ENCODE assay signal across 24 mouse cellular contexts in genomic region chr3:144171749-144172148, GRCm38 (mm10). TPM values are rescaled to one million over a fixed set of nuclear protein-coding genes. Genes with fewer than 3 reads are reported as not detected.
DNase-seq lines count a peak whose midpoint lies in the region; ATAC-seq and TF ChIP-seq lines count a peak whose summit lies in the region.
"Had no signal": no experiment of that assay in that cellular context is flagged by ENCODE, and none has a peak within 500 bp of the region (broad histone marks: within the 10 kb centered on the region; RNA-seq: fewer than 3 reads in every experiment).

No protein-coding gene starts in this region.

- TF ChIP-seq POLR2A in MEL (IDR thresholded peaks at IDR 0.05; ENCODE audit: control insufficient read depth in 1 of 2, insufficient read depth in 1 of 2, low read depth in 1 of 2, low read length in 2 of 2, poor library complexity in 1 of 2), result no peak
- TF ChIP-seq POLR2A in bone marrow, adult 2 months (IDR thresholded peaks at IDR 0.05; ENCODE audit: borderline replicate concordance, control insufficient read depth, low read depth, low read length), result no peak

- H3K9me3 ChIP-seq in midbrain, embryonic 11.5 days (ENCODE audit: control insufficient read depth, low read length), result no peaks in the 10 kb centered on the region
- H3K9me3 ChIP-seq in midbrain, embryonic 15.5 days, result no peaks in the 10 kb centered on the region
- no peaks in the 10 kb centered on the region for H3K9me3 ChIP-seq in MEL (replicated peaks; ENCODE audit: insufficient read depth, low read length)
- H3K9me3 ChIP-seq: embryonic facial prominence, embryonic 12.5 days; forebrain, embryonic 12.5 days; hindbrain, embryonic 10.5 days had no signal

- no peak for TF ChIP-seq CTCF in MEL (IDR thresholded peaks at IDR 0.05 in 2 of 3, conservative IDR thresholded peaks at IDR 0.05 in 1 of 3; ENCODE audit: control insufficient read depth in 1 of 3, insufficient read depth in 1 of 3, low read depth in 2 of 3, low read length in 3 of 3, poor library complexity in 1 of 3, severe bottlenecking in 1 of 3)
- no peak for TF ChIP-seq CTCF in bone marrow, adult 2 months (IDR thresholded peaks at IDR 0.05; ENCODE audit: control insufficient read depth, insufficient read depth, low read length)

- peak; percentile 49 for DNase-seq in midbrain, embryonic 11.5 days (ENCODE audit: low spot score, missing footprints)
- peak; percentile 5 for DNase-seq in MEL (ENCODE audit: low read depth, low spot score)
- no peak for DNase-seq in gastrocnemius, postnatal 36 days
- no peak for DNase-seq in thymus, adult 18-20 months
- DNase-seq in B cell, adult 2 months, result no peak
- DNase-seq in gastrocnemius, postnatal 14 days, result no peak
- DNase-seq: adrenal gland, adult 2 months; adrenal gland, postnatal 25 days; cerebellum, adult 11 months; cerebellum, adult 8-10 months; cerebellum, postnatal 25 days; gastrocnemius, postnatal 25 days; heart, adult 2 months; kidney, adult 2 months had no signal

- no peak for ATAC-seq in midbrain, embryonic 11.5 days (ENCODE audit: low FRiP score)
- ATAC-seq in midbrain, embryonic 15.5 days (replicated peaks), result no peak
- ATAC-seq: CD4-positive, CD25-positive, alpha-beta regulatory T cell, adult 4 months; forebrain, embryonic 16.5 days; intestine, embryonic 16.5 days had no signal

- H3K36me3 ChIP-seq in midbrain, embryonic 11.5 days (ENCODE audit: control insufficient read depth, insufficient read depth, low read length), result no peaks in the 10 kb centered on the region
- no peaks in the 10 kb centered on the region for H3K36me3 ChIP-seq in midbrain, embryonic 15.5 days (replicated peaks)
- H3K36me3 ChIP-seq in MEL (ENCODE audit: control insufficient read depth in 1 of 2, insufficient read depth in 2 of 2, low read length in 2 of 2), result no peaks in the 10 kb centered on the region
- H3K36me3 ChIP-seq: embryonic facial prominence, embryonic 12.5 days; forebrain, embryonic 12.5 days; heart, embryonic 12.5 days; hindbrain, embryonic 10.5 days had no signal

- H3K27ac ChIP-seq in midbrain, embryonic 11.5 days (ENCODE audit: low read depth, low read length), result no peak overlapping the region
- no peak overlapping the region for H3K27ac ChIP-seq in midbrain, embryonic 15.5 days
- no peak overlapping the region for H3K27ac ChIP-seq in MEL (ENCODE audit: control insufficient read depth, low read depth, low read length)
- peak overlapping the region; percentile 47 for H3K27ac ChIP-seq in bone marrow, adult 2 months (ENCODE audit: control insufficient read depth, insufficient read depth, low read depth, low read length, poor library complexity)
- H3K27ac ChIP-seq: embryonic facial prominence, embryonic 12.5 days; forebrain, embryonic 12.5 days; heart, adult 2 months; hindbrain, embryonic 10.5 days; hindbrain, embryonic 14.5 days had no signal

- no peak overlapping the region for H3K4me2 ChIP-seq in midbrain, embryonic 11.5 days
- no peak overlapping the region for H3K4me2 ChIP-seq in midbrain, embryonic 15.5 days
- H3K4me2 ChIP-seq: embryonic facial prominence, embryonic 12.5 days; forebrain, embryonic 12.5 days; heart, embryonic 12.5 days; hindbrain, embryonic 14.5 days had no signal

- WGBS in midbrain, embryonic 11.5 days, result 80% methylated on average over 2 of the region's 2 CpGs
- 88% methylated on average over 2 of the region's 2 CpGs for WGBS in midbrain, embryonic 15.5 days
- WGBS in bone marrow, adult 2 months, result 55% methylated on average over 2 of the region's 2 CpGs

- H3K79me2 ChIP-seq in MEL (ENCODE audit: control insufficient read depth, insufficient read depth, low read length, poor library complexity), result no peaks in the 10 kb centered on the region

- H3K4me3 ChIP-seq in midbrain, embryonic 11.5 days (ENCODE audit: low read depth, low read length), result no peak overlapping the region
- H3K4me3 ChIP-seq in midbrain, embryonic 15.5 days, result no peak overlapping the region
- no peak overlapping the region for H3K4me3 ChIP-seq in MEL (ENCODE audit: control insufficient read depth in 1 of 2, insufficient read depth in 1 of 2, low read depth in 2 of 2, low read length in 2 of 2)
- H3K4me3 ChIP-seq in bone marrow, adult 2 months (replicated peaks; ENCODE audit: control insufficient read depth, low read depth, low read length), result no peak overlapping the region
- H3K4me3 ChIP-seq: embryonic facial prominence, embryonic 12.5 days; forebrain, embryonic 12.5 days; heart, adult 2 months; heart, embryonic 12.5 days; hindbrain, embryonic 10.5 days had no signal

- H3K4me1 ChIP-seq in midbrain, embryonic 11.5 days (ENCODE audit: control insufficient read depth, insufficient read depth, low read length), result no peaks in the 10 kb centered on the region
- no peaks in the 10 kb centered on the region for H3K4me1 ChIP-seq in midbrain, embryonic 15.5 days
- H3K4me1 ChIP-seq in MEL (ENCODE audit: control insufficient read depth in 1 of 2, insufficient read depth in 2 of 2, low read length in 2 of 2), result 0 out of 4 replicates have a peak, but pooled peaks cover 0 to 2% of the 10 kb centered on the region in 2 experiments
- H3K4me1 ChIP-seq in bone marrow, adult 2 months (ENCODE audit: control insufficient read depth, insufficient read depth, low read length), result peaks cover 6% of the 10 kb centered on the region
- H3K4me1 ChIP-seq: embryonic facial prominence, embryonic 12.5 days; forebrain, embryonic 12.5 days; heart, embryonic 12.5 days; hindbrain, embryonic 10.5 days had no signal

- H3K27me3 ChIP-seq in midbrain, embryonic 11.5 days (ENCODE audit: control insufficient read depth, insufficient read depth, low read length), result no peaks in the 10 kb centered on the region
- H3K27me3 ChIP-seq in midbrain, embryonic 15.5 days (replicated peaks), result no peaks in the 10 kb centered on the region
- H3K27me3 ChIP-seq in MEL (ENCODE audit: control insufficient read depth in 1 of 2, insufficient read depth in 2 of 2, low read length in 2 of 2), result no peaks in the 10 kb centered on the region; a peak in 1 of 4 replicates
- H3K27me3 ChIP-seq: embryonic facial prominence, embryonic 12.5 days; heart, embryonic 12.5 days had no signal

- H3K9ac ChIP-seq in midbrain, embryonic 11.5 days (ENCODE audit: low read length), result no peak overlapping the region
- H3K9ac ChIP-seq in midbrain, embryonic 15.5 days, result no peak overlapping the region
- H3K9ac ChIP-seq in MEL (ENCODE audit: control insufficient read depth, low read depth, low read length, poor library complexity, severe bottlenecking), result no peak overlapping the region
- H3K9ac ChIP-seq: embryonic facial prominence, embryonic 12.5 days; forebrain, embryonic 12.5 days; heart, embryonic 12.5 days; hindbrain, embryonic 14.5 days had no signal

- TF ChIP-seq EP300 in MEL (IDR thresholded peaks at IDR 0.05; ENCODE audit: low read depth in 1 of 2, low read length in 2 of 2), result no peak

- no peak for TF ChIP-seq RAD21 in MEL (IDR thresholded peaks at IDR 0.05; ENCODE audit: low read depth, low read length)

- intact Hi-C loops in gastrocnemius, postnatal 36 days (cut with DNase I), result no loop called here
- intact Hi-C loops in gastrocnemius, postnatal 14 days (cut with DNase I; ENCODE audit: low total_unique reads), result no loop called here

TF ChIP-seq in MEL, 35 proteins besides CTCF, POLR2A, EP300 and RAD21:
- TF ChIP-seq BHLHE40 (IDR thresholded peaks at IDR 0.05; ENCODE audit: borderline replicate concordance, low read depth, low read length) (no peak), SMC3 (IDR thresholded peaks at IDR 0.05; ENCODE audit: low read depth, low read length) (no peak), USF2 (IDR thresholded peaks at IDR 0.05; ENCODE audit: borderline replicate concordance in 1 of 2, insufficient read depth in 1 of 2, low read depth in 1 of 2, low read length in 2 of 2) (no peak), MXI1 (IDR thresholded peaks at IDR 0.05; ENCODE audit: low read depth, low read length) (no peak), NRF1 (IDR thresholded peaks at IDR 0.05; ENCODE audit: insufficient read depth, low read depth, low read length, poor library complexity, severe bottlenecking) (no peak), CHD2 (IDR thresholded peaks at IDR 0.05; ENCODE audit: low read length) (no peak), UBTF (IDR thresholded peaks at IDR 0.05; ENCODE audit: borderline replicate concordance, insufficient read depth, low read depth, low read length) (no peak), ZKSCAN1 (IDR thresholded peaks at IDR 0.05; ENCODE audit: low read depth, low read length) (no peak), JUND (IDR thresholded peaks at IDR 0.05; ENCODE audit: low read depth, low read length) (no peak)
TF ChIP-seq in MEL: peak in this region for 0.

RNA-seq across cellular contexts. Expression of gene Lmo4, which starts 33.3 kb away (rescaled TPM):
- 41.5 and 49.0 TPM in 2 replicates for polyA plus RNA-seq in midbrain, embryonic 11.5 days (2014; fragmentation: Nextera tagmentation; extraction: Ambion mirVana)
- polyA plus RNA-seq in midbrain, embryonic 15.5 days (2015; fragmentation: Nextera tagmentation; extraction: Ambion mirVana), result 75.9 and 76.1 TPM in 2 replicates
- 13.7 and 14.9 TPM in 2 replicates for total RNA-seq in MEL (2012; rRNA removed)
- 10 to 100 TPM in 1 of 2 experiments, not detected in 1; 29.3 TPM for polyA plus RNA-seq in MEL (2012; ENCODE audit: insufficient read depth in 1 of 2, insufficient read length in 2 of 2, low read depth in 1 of 2, low replicate concordance in 2 of 2, missing spikeins in 1 of 2)
- polyA plus RNA-seq in bone marrow, adult 2 months (2011; ENCODE audit: insufficient read depth, insufficient read length, low replicate concordance, missing spikeins), result 54.7 and 73.1 TPM in 2 replicates
- total RNA-seq in gastrocnemius, postnatal 36 days (2021), result 10 to 100 TPM; 17.5 to 18.5 TPM
- 10 to 100 TPM; 16.2 to 19.6 TPM for total RNA-seq in gastrocnemius, postnatal 14 days (2021)

Comparison
In these comparisons a context has a peak if more than half of its experiments do, and no peak if none do; other contexts are left out.
1. DNase-seq: peak in midbrain, embryonic 11.5 days (single experiment) and MEL (single experiment); none in gastrocnemius, postnatal 36 days (0 of 2), thymus, adult 18-20 months (0 of 2), B cell, adult 2 months (0 of 2) and gastrocnemius, postnatal 14 days (single experiment).